Mouse (Mus musculus): Measurements from ENCODE around the gene Tnnc1.

Tnnc1 gene

DNA sequence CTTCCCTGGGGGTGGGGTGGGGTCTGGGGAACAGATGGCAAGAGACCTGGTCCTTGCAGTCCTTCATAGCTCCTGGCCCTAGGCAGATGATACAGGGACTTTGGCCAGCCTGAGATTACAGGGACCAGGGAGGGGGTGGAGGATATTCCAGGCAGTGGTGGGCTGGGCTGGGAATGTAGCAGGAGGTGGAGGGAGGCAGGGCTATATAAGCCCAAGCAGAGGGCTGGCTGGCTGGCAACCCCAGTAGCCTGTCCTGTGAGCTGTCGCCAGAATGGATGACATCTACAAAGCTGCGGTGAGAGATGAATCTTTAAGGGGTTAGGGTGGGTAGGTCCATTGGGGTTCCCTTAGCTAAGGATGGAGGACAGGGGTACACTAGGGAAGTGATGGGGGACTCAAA lies at the start of gene Tnnc1:
Gene Tnnc1, plus strand, starts transcription at position 229 of the 400 bp plus-strand sequence.
- no peak for DNase-seq

- no peak for DNase-seq
Measured at GRCm38 (mm10) chr14:31160196-31161150, 47.6 kb upstream of the Tnnc1 start.

DNA sequence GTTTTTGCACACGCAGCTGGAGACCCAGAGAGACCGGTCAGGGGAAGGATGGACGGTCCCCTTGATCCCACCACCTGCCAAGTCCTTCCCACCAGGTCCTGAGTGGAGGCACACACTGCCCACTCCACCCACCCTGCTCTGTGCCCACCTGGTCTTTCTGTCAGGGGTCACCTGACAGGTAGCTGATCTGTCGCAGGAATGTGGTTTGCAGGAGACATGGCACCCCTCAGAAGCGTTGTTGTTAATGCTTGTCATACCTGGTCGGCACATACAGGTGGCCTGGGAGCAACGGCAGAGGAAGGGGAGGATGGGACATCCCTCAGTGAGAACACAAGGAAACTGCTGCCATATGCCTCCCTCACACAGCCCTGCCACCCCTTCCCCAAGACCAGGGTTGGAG lies 46.9 kb upstream of the Tnnc1 start:
- no peak for DNase-seq

DNA sequence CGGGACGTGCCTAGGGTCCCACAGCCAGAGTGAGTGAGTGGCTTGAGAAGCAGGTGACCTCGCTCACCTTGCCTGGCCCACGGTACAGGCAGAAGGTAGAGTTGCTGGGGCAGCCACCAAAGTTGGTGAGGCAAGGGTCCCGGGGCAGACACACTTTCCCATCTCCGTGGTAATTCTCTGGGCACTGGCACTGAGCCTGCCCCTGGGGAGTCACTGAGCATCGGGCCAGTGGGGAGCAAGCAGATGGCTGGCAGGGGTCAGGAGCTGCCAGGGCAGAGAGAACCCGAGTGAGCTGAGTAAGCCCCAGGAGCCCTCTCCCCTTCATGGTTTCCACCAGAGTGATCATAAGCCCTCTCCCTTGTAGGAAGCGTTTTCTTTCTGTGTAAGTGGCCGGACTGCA lies 46.5 kb upstream of the Tnnc1 start:
- DNase-seq, result no peak

GRCm38 (mm10) chr14:31164067-31164466 lies 44.0 kb upstream of the Tnnc1 start:
- no peak for DNase-seq

DNA sequence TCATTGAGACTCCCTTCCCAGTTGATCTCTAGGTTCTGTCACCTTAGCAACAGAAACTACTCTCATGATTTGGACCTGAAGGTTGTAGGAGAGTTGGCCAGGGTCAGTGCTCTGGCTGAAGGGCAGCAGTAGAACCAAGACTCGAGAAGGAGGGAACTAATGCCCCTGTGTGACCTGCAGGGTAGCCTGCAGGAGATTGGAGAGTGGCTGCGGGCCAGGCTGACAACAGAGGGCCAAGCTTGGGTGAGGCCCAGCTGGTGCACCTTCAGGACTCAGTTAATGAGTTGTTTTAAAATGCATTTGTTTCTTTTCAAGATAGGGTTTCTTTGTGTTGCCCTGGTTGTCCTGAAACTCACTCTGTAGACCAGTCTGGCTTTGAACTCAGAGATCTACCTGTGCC lies 43.1 kb upstream of the Tnnc1 start:
- no peak for DNase-seq

GRCm38 (mm10) chr14:31165458-31165857 lies 42.7 kb upstream of the Tnnc1 start:
- no peak for DNase-seq

DNA sequence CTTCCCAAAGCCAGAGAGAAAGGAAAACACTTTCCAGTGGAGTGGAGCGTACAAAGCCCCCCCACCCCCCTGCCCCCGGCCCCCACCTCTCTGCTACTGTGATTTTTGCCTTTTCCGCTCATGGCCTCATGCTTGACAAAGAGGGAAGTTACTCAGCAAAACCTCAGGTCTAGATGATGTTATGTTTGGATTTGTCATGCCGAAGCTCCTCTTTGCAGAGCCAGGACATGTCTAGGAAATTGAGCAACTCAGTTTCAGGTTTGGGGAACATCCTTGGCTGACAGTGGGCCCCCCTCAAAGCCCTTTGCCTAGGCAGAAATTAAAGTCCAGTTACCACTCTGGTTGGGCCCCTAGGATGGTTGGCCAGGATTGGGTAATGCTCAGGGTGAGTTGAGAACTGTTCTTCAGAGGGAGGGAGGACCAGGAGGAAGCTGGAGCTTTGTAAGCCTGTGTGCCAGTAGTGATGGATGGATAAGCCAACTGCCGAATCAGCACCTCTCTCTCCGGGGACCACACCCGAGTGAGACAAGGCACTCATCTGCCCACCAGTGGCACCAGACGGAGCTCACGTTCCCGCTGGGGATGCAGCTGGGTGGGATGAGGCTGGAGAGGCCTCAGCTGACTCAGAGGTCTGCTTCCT lies 42.0 kb upstream of the Tnnc1 start:
- peak; percentile 59 for DNase-seq

- DNase-seq, result no peak
Measured at GRCm38 (mm10) chr14:31166827-31167226, 41.3 kb upstream of the Tnnc1 start.

DNA sequence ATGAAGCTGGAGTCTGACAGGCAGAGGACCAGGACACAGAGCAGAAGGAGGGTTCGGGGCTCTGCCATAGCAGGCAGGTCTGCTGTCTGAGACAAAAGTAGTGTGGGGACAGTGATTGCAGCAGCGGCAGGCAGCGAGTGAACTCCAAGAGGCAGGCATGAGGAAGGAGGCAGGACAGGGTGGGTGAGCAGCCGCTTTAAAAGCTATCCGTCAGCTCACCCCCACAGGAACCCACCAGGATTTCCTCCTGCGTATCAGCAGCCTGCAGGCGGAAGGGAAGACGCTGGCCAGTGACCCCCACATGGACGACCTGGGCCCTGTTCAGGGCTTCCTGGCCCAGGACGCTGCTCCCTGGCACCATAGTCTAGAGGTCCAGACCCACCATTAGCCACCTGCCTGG lies 39.7 kb upstream of the Tnnc1 start, which contains the start of gene Stab1:
Gene Stab1, minus strand, starts transcription at position 217 of the 400 bp plus-strand sequence.
- peak; percentile 72 for DNase-seq

- DNase-seq, result no peak
Measured at GRCm38 (mm10) chr14:31169508-31169907, 38.6 kb upstream of the Tnnc1 start.

DNA sequence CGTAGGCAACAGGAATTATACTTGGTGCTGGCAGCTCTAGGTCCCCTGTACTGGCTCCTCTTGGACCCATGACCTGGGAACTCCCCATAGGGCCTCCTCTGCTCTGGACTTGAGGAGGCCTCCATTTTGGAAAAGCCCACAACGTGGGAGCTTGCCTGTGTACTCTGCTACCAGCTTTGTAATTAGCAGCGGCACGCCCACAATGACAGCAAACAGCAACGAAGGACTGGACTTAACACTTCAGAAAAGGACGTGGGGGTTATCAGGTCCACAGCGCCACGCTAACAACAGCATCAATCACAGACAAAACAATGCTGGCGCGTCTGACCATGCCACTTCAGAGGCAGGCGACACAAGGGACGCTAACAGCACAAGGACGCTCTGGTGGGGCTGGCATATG lies 37.1 kb upstream of the Tnnc1 start:
- DNase-seq, result no peak

GRCm38 (mm10) chr14:31171386-31171785 lies 36.7 kb upstream of the Tnnc1 start:
- DNase-seq, result no peak

GRCm38 (mm10) chr14:31171821-31172220 lies 36.3 kb upstream of the Tnnc1 start:
- DNase-seq, result no peak

DNA sequence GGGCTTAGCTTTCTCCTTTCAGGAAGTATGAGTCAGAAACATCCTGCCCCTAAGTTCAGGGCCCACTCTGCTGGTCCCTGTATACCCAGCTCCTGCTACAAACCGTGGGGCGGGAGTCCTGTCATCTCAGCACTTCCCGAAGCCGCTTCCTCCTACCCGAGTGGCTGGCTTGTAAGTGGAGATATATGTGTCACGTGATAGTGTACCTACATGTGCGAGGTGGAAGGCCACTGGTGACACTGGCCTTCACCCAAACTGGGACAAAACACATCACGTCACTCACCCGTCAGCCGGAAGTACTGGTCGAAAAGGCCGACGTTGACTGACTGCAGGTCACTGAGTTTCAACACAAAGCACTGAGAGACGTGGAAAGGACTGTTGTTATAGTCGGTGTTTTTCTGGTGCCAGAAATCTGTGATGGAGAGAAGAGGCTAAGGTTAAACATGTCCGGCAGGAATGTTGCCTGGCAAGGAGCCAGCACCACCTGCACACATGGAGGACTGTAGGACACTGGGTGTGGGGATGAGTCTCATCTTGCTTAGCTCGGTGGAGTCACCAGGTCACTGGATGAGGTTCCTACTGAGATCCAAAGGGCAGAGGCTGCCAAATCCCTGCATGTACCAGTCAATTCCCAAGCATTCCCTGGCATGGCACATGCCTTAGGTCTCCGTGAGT lies 35.2 kb upstream of the Tnnc1 start:
- DNase-seq, result no peak

DNA sequence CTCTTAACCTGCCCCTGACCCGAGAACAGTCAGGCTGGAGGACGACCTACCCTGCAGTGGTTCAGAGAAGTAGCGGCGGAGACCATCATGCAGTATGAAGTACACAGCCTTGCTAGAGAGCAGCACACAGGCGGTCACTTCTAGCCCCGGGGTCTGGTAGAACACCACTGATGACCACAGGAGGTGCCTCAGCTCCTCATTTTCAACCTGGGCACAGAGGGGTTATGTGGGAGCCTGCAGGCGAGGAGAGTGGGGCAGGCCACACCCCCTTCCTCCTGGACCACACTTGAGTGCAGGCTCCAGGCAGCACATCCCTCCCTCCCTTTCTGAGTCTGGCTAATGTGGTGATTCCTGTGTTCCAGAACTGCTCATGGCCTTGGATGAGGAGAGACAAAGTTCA lies 34.6 kb upstream of the Tnnc1 start:
- no peak for DNase-seq

DNA sequence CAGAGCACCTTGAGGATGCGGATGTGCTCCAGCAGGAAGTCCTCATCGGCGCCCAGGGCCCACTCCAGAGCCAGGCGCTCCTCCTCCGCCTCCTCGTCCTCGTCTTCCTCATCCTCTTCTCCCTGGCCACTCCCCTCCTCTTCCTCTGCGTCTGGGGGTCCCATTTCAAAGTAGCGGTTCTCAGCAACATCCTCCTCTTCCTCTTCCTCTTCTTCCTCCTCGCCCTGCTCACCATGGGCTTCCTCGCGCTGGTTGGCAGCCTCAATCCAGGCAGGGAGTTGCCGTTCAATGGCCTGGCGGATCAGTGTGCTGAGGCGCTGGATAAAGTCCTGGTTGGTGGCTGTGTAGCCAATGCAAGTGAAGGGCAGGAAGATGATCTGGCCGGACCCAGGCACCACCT lies 30.8 kb upstream of the Tnnc1 start:
- DNase-seq, result no peak

DNA sequence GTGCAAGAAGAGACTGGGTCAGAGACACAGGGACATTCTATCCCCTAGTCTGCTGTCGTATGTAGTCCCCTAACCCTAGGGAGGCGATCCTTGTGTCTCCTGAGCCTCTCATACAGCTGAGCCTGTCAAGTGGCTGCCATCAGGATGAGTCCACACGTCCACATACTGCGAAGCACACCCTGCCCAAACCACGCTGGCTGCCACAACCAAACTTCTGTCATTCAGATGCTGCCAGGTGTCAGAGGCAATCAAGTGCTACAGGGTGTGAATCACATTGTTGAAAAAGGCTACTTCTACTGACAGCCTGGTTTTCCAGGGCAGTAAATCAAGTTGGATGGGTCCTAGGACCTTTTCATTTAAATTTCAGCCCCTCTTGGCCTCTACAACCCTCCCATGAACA lies 30.4 kb upstream of the Tnnc1 start:
- DNase-seq, result no peak

DNA sequence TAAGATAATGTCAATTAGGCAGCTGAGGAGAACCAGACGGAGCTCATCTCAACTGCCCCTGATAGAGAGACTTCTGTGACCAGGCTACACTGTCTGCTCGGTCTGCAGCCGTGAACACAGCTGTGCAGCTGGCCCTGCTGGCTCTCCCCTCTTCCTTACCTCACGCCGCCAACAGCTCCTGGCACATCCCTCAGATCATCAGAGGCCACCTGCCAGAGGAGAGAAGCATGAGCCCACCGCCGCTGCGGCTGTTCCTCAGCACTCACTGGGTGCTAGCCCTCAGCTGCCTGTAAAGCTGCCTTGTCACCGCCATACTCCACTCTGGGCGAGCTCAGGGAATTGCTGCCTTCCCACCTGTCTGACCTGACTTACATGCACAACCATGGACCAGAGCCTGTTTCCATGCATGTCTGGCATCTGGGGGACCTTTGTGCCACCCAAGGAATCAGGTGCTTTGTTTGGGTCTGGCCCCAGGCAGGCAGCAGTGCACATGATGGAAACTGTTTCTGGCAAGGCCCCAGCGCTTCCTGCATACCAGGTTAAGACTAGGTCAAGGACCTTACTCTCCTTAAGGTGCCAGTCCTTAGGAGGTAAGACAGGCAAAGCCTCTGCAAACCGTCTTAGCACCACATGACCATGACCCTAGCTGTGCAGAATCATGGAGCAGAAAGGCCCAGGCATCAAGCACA lies 28.3 kb upstream of the Tnnc1 start:
- no peak for DNase-seq

DNA sequence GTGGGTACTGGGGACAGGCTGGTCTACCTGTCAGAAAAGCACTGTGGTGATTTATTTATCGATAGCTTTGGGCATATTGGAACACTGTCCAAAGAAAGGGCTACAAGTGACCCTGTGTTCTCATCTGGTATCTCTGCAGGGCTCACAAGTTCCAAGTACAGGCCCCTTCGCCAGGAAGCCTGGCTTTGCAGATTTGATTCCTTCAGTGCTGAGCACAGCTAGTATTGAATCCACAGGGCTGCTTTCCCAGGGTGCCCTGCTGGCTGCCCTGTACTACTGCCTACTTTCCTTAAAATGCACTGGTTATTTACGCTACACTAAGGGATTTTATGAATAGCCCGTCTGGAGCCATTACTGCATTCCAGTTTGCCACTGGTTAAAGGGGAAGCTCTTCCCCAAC lies 26.6 kb upstream of the Tnnc1 start:
- DNase-seq, result no peak

GRCm38 (mm10) chr14:31182786-31183290 lies 25.3 kb upstream of the Tnnc1 start:
- DNase-seq, result peak; percentile 55

- DNase-seq, result no peak
Measured at GRCm38 (mm10) chr14:31183541-31183940, 24.6 kb upstream of the Tnnc1 start.

GRCm38 (mm10) chr14:31184195-31184594 lies 23.9 kb upstream of the Tnnc1 start:
- no peak for DNase-seq
